Mouse (Mus musculus): ENCODE measurements around the gene Ttc4. TPM values are rescaled to one million over a fixed set of nuclear protein-coding genes. Genes with fewer than 3 reads are reported as not detected.

The Ttc4 gene
- total and polyA plus RNA-seq, 3 experiments: 54.8 TPM; not detected in 1

DNA sequence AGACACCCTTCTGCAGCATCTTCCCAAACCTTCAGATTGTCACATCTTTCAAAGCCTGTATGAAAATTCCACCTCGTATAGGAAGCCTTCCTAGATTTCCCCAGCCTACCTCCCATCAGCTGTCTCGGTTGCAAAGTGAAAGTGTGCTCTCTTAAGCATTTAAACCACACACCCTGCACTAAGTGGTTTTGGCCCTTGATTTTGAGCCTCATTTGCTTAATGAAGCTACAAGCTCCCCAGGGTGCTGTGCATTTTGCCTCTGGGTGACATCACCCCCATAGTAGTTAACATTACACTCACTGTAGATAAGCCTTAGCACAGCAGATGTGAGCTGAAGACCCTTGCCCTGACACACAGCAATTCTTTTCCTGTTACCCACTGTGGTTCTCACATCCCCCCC lies 2.2 kb upstream of the Ttc4 start:
- peaks cover 0 to 9% of the 10 kb centered on the region in 2 experiments; a peak in 3 of 4 replicates for H3K36me3 ChIP-seq (ENCODE audit: control insufficient read depth in 1 of 2, insufficient read depth in 2 of 2, low read length in 2 of 2)
- H3K27ac ChIP-seq (ENCODE audit: control insufficient read depth, low read depth, low read length): no peak overlapping the region
- peaks cover 4 to 14% of the 10 kb centered on the region in 2 experiments; a peak in 3 of 4 replicates for H3K4me1 ChIP-seq (ENCODE audit: control insufficient read depth in 1 of 2, insufficient read depth in 2 of 2, low read length in 2 of 2)
- H3K79me2 ChIP-seq (ENCODE audit: control insufficient read depth, insufficient read depth, low read length, poor library complexity): peaks cover 11% of the 10 kb centered on the region
- 0 out of 4 replicates have a peak overlapping the region, but pooled peaks of 1 of the 2 experiments have one; percentile 11 for H3K4me3 ChIP-seq (ENCODE audit: control insufficient read depth in 1 of 2, insufficient read depth in 1 of 2, low read depth in 2 of 2, low read length in 2 of 2)
- H3K9ac ChIP-seq (ENCODE audit: control insufficient read depth, low read depth, low read length, poor library complexity, severe bottlenecking): no peak overlapping the region
- no peak for DNase-seq (ENCODE audit: low read depth, low spot score)
- no peaks in the 10 kb centered on the region for H3K9me3 ChIP-seq (replicated peaks; ENCODE audit: insufficient read depth, low read length)
- no peak for TF ChIP-seq POLR2AphosphoS5 (IDR thresholded peaks at IDR 0.05; ENCODE audit: borderline replicate concordance, low read depth, low read length)
- peaks cover 12 to 14% of the 10 kb centered on the region in 2 experiments for H3K27me3 ChIP-seq (ENCODE audit: control insufficient read depth in 1 of 2, insufficient read depth in 2 of 2, low read length in 2 of 2)

DNA sequence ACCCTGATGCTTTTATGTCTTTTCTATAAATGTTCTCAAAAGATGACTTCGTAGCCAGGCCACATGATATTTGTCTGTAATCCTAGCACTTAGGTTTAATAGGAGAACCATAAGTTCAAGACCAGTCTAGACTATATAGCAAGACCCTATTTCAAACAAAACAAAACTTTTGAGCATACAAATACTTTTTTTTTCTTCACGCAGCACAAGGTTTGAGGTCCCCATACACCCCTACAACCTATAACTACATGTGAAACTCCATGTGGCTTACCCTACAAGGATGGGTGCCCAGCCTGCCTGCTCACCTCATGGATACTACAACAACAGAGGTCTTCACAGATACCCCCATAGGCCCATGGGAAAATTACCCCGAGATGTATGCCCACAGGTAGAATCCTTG lies 408 bp upstream of the Ttc4 start:
- Histone ChIP-seq H3K4me3 (ENCODE audit: control insufficient read depth in 1 of 2, insufficient read depth in 1 of 2, low read depth in 2 of 2, low read length in 2 of 2) (peak overlapping the region in 1 of 2 experiments; percentile 40; a peak in 1 of 4 replicates), H3K36me3 (ENCODE audit: control insufficient read depth in 1 of 2, insufficient read depth in 2 of 2, low read length in 2 of 2) (peaks cover 0 to 9% of the 10 kb centered on the region in 2 experiments), H3K27me3 (ENCODE audit: control insufficient read depth in 1 of 2, insufficient read depth in 2 of 2, low read length in 2 of 2) (peaks cover 6 to 10% of the 10 kb centered on the region in 2 experiments), H3K4me1 (ENCODE audit: control insufficient read depth in 1 of 2, insufficient read depth in 2 of 2, low read length in 2 of 2) (peaks cover 4 to 14% of the 10 kb centered on the region in 2 experiments; a peak in 3 of 4 replicates), H3K79me2 (ENCODE audit: control insufficient read depth, insufficient read depth, low read length, poor library complexity) (peaks cover 11% of the 10 kb centered on the region), H3K27ac (ENCODE audit: control insufficient read depth, low read depth, low read length) (no peak overlapping the region), H3K9me3 (replicated peaks; ENCODE audit: insufficient read depth, low read length) (no peaks in the 10 kb centered on the region), H3K9ac (ENCODE audit: control insufficient read depth, low read depth, low read length, poor library complexity, severe bottlenecking) (no peak overlapping the region)
- no peak for DNase-seq (ENCODE audit: low read depth, low spot score)
- TF ChIP-seq CHD1 (IDR thresholded peaks at IDR 0.05; ENCODE audit: low read depth, low read length) (no peak), POLR2A (IDR thresholded peaks at IDR 0.05; ENCODE audit: control insufficient read depth in 1 of 2, insufficient read depth in 1 of 2, low read depth in 1 of 2, low read length in 2 of 2, poor library complexity in 1 of 2) (no peak), KAT2A (conservative IDR thresholded peaks at IDR 0.05; ENCODE audit: low read depth, low read length) (no peak), NELFE (IDR thresholded peaks at IDR 0.05; ENCODE audit: low read depth, low read length) (no peak), MXI1 (IDR thresholded peaks at IDR 0.05; ENCODE audit: low read depth, low read length) (no peak), RAD21 (IDR thresholded peaks at IDR 0.05; ENCODE audit: low read depth, low read length) (no peak), ETS1 (IDR thresholded peaks at IDR 0.05; ENCODE audit: low read depth, low read length) (no peak), GATA1 (IDR thresholded peaks at IDR 0.05; ENCODE audit: low read depth, low read length) (no peak; the same call in 1 of the 2 replicates), MYB (IDR thresholded peaks at IDR 0.05; ENCODE audit: low read depth, low read length) (no peak), MAFK (IDR thresholded peaks at IDR 0.05; ENCODE audit: borderline replicate concordance, low read depth, low read length) (no peak), SIN3A (IDR thresholded peaks at IDR 0.05; ENCODE audit: low read length) (no peak), ZC3H11A (IDR thresholded peaks at IDR 0.05; ENCODE audit: low read depth, low read length) (no peak), TCF12 (IDR thresholded peaks at IDR 0.05; ENCODE audit: low read depth, low read length) (no peak), TBP (IDR thresholded peaks at IDR 0.05; ENCODE audit: low read depth, low read length) (no peak), E2F4 (IDR thresholded peaks at IDR 0.05; ENCODE audit: borderline replicate concordance, low read depth, low read length) (no peak), ZNF384 (IDR thresholded peaks at IDR 0.05; ENCODE audit: low read depth, low read length) (no peak), ZKSCAN1 (IDR thresholded peaks at IDR 0.05; ENCODE audit: low read depth, low read length) (no peak), NRF1 (IDR thresholded peaks at IDR 0.05; ENCODE audit: insufficient read depth, low read depth, low read length, poor library complexity, severe bottlenecking) (no peak), RCOR1 (IDR thresholded peaks at IDR 0.05; ENCODE audit: low read depth, low read length) (no peak)
